Mouse (Mus musculus) layer of hippocampus, adult 9-11 months (tissue): ENCODE data around the gene Rps6ka3.

ENCODE experiments used
- DNase-seq: peaks from one replicate; pipeline ENCODE4 v3.0.0; 2022

The Rps6ka3 gene

GRCm38 (mm10) chrX:159210007-159210406, at the start of gene Rps6ka3:
TSS of gene Rps6ka3 (plus strand) at chrX:159210307.
- no peak for DNase-seq

- no peak for DNase-seq
Observed at GRCm38 (mm10) chrX:159169200-159169599, 40.9 kb upstream of the Rps6ka3 start.

GRCm38 (mm10) chrX:159171579-159171978, 38.5 kb upstream of the Rps6ka3 start:
- DNase-seq = no peak

- no peak for DNase-seq
Observed at GRCm38 (mm10) chrX:159191581-159191980, 18.5 kb upstream of the Rps6ka3 start.

- no peak for DNase-seq
Observed at GRCm38 (mm10) chrX:159199495-159199894, 10.6 kb upstream of the Rps6ka3 start.

GRCm38 (mm10) chrX:159200101-159200500, 10.0 kb upstream of the Rps6ka3 start:
- no peak for DNase-seq

GRCm38 (mm10) chrX:159210892-159211583, 931 bp downstream of the Rps6ka3 start:
- no peak for DNase-seq

GRCm38 (mm10) chrX:159215253-159215652, 5.1 kb downstream of the Rps6ka3 start:
- DNase-seq = no peak

GRCm38 (mm10) chrX:159222474-159222873, 12.4 kb downstream of the Rps6ka3 start:
- DNase-seq = no peak

- no peak for DNase-seq
Observed at GRCm38 (mm10) chrX:159237275-159237674, 27.2 kb downstream of the Rps6ka3 start.

GRCm38 (mm10) chrX:159254001-159254884, 44.1 kb downstream of the Rps6ka3 start:
- DNase-seq = peak; percentile 6

- peak; percentile 85 for DNase-seq
Observed at GRCm38 (mm10) chrX:159255123-159255978, 45.2 kb downstream of the Rps6ka3 start.

GRCm38 (mm10) chrX:159256040-159256852, 46.1 kb downstream of the Rps6ka3 start:
- peak; percentile 8 for DNase-seq

GRCm38 (mm10) chrX:159256921-159257421, 46.9 kb downstream of the Rps6ka3 start:
- DNase-seq = peak; percentile 5

- DNase-seq = no peak
Observed at GRCm38 (mm10) chrX:159264681-159265080, 54.6 kb downstream of the Rps6ka3 start.

GRCm38 (mm10) chrX:159269072-159269471, 59.0 kb downstream of the Rps6ka3 start:
- no peak for DNase-seq

- DNase-seq = no peak
Observed at GRCm38 (mm10) chrX:159286765-159287164, 76.7 kb downstream of the Rps6ka3 start.

GRCm38 (mm10) chrX:159295879-159296278, 85.8 kb downstream of the Rps6ka3 start:
- no peak for DNase-seq

- no peak for DNase-seq
Observed at GRCm38 (mm10) chrX:159302349-159303311, 92.5 kb downstream of the Rps6ka3 start.

- DNase-seq = no peak
Observed at GRCm38 (mm10) chrX:159315293-159315692, 105.2 kb downstream of the Rps6ka3 start.

- DNase-seq = peak; percentile 42
Observed at GRCm38 (mm10) chrX:159321342-159321741, 111.2 kb downstream of the Rps6ka3 start.
